Mouse (Mus musculus) monocyte, adult 5-6 weeks (primary cell): ENCODE results near the gene BC016579. TPM values are rescaled to one million over a fixed set of nuclear protein-coding genes. Genes with fewer than 3 reads are reported as not detected.

Experiments
- ATAC-seq: fragments of 153-309, 156-312 bp; replicated peaks from 2 replicates; pipeline ENCODE4 v1.8.0; 2017; ENCODE audit warnings: mild to moderate bottlenecking; ENCODE audit not compliant: low TSS enrichment, insufficient number of reproducible peaks, severe bottlenecking, poor library complexity, low FRiP score
- total RNA-seq: library from RNA; stranded (forward); fragments of 200-1000, 200-491, 200-594 nt; gene quantifications from 3 replicates; pipeline ENCODE4 v1.2.3, GENCODE M21; 2017

BC016579 gene
- total RNA-seq, 1 experiment from 2014 or later: not detected

- ATAC-seq: peak; percentile 42; the same call in 1 of the 2 replicates
Observed at GRCm38 (mm10) chr16:45651497-45651896, 2.4 kb downstream of the BC016579 start.

- ATAC-seq: no peak
Observed at GRCm38 (mm10) chr16:45644380-45644779, 9.5 kb downstream of the BC016579 start.

GRCm38 (mm10) chr16:45643944-45644343 is 9.9 kb downstream of the BC016579 start:
- no peak for ATAC-seq

GRCm38 (mm10) chr16:45641301-45641700 is 12.6 kb downstream of the BC016579 start:
- no peak for ATAC-seq

GRCm38 (mm10) chr16:45640070-45640762 is 13.7 kb downstream of the BC016579 start:
- ATAC-seq: no peak

- no peak for ATAC-seq
Observed at GRCm38 (mm10) chr16:45635826-45636225, 18.0 kb downstream of the BC016579 start.

GRCm38 (mm10) chr16:45632420-45632819 is 21.4 kb downstream of the BC016579 start:
- ATAC-seq: no peak

GRCm38 (mm10) chr16:45630347-45630960 is 23.4 kb downstream of the BC016579 start:
- 0 out of 2 replicates have a peak, but pooled peaks have one; percentile 70 for ATAC-seq

- ATAC-seq: no peak
Observed at GRCm38 (mm10) chr16:45629497-45630105, 24.3 kb downstream of the BC016579 start.

- ATAC-seq: no peak
Observed at GRCm38 (mm10) chr16:45625342-45625741, 28.5 kb downstream of the BC016579 start.

- no peak for ATAC-seq
Observed at GRCm38 (mm10) chr16:45624791-45625190, 29.1 kb downstream of the BC016579 start.

- ATAC-seq: no peak
Observed at GRCm38 (mm10) chr16:45623230-45623629, 30.6 kb downstream of the BC016579 start.

GRCm38 (mm10) chr16:45619751-45620375 is 34.0 kb downstream of the BC016579 start:
- ATAC-seq: no peak

- ATAC-seq: no peak
Observed at GRCm38 (mm10) chr16:45615944-45616343, 37.9 kb downstream of the BC016579 start.

GRCm38 (mm10) chr16:45613247-45613646 is 40.6 kb downstream of the BC016579 start:
- ATAC-seq: no peak

- no peak for ATAC-seq
Observed at GRCm38 (mm10) chr16:45610267-45610666, 43.6 kb downstream of the BC016579 start, which contains the start of gene Gcsam. Gene Gcsam (plus strand): TSS chr16:45610380.

- ATAC-seq: no peak
Observed at GRCm38 (mm10) chr16:45609300-45609699, 44.6 kb downstream of the BC016579 start.

GRCm38 (mm10) chr16:45608481-45608954 is 45.4 kb downstream of the BC016579 start:
- ATAC-seq: no peak

- no peak for ATAC-seq
Observed at GRCm38 (mm10) chr16:45595494-45595893, 58.4 kb downstream of the BC016579 start.
